Mouse (Mus musculus): Measurements from ENCODE around the gene Btn1a1. TPM values are rescaled to one million over a fixed set of nuclear protein-coding genes. Genes with fewer than 3 reads are reported as not detected.

Gene Btn1a1
- polyA plus RNA-seq (2012; rRNA removed) = 0.02 TPM in 2 replicates

DNA sequence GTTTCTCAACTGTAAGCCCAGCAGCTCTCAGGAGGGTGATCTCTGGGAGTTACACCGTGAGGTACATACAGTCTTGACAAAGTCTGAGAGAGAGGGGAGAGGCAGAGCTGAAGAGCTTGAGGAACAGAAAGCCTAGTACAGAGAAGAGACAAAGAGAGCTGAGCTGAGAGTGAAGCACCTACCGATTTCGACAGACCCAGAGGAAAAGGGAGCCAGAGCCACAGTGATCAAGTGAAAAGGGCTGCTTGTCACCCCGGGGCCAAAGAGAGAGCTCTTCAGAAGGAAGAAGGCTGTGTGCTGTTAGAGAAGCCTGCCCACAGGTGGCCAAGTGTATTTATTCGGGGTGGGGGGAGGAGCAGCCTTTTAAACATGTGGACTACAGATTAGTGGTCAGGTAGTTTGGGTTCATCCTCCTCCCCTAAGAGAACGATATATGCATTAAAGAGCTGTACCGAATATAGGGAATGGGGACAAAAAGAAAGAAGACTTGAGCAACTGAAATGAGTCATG is at the start of gene Btn1a1:
TSS of gene Btn1a1 (minus strand) at position 302 of the 510 bp plus-strand sequence.

DNA sequence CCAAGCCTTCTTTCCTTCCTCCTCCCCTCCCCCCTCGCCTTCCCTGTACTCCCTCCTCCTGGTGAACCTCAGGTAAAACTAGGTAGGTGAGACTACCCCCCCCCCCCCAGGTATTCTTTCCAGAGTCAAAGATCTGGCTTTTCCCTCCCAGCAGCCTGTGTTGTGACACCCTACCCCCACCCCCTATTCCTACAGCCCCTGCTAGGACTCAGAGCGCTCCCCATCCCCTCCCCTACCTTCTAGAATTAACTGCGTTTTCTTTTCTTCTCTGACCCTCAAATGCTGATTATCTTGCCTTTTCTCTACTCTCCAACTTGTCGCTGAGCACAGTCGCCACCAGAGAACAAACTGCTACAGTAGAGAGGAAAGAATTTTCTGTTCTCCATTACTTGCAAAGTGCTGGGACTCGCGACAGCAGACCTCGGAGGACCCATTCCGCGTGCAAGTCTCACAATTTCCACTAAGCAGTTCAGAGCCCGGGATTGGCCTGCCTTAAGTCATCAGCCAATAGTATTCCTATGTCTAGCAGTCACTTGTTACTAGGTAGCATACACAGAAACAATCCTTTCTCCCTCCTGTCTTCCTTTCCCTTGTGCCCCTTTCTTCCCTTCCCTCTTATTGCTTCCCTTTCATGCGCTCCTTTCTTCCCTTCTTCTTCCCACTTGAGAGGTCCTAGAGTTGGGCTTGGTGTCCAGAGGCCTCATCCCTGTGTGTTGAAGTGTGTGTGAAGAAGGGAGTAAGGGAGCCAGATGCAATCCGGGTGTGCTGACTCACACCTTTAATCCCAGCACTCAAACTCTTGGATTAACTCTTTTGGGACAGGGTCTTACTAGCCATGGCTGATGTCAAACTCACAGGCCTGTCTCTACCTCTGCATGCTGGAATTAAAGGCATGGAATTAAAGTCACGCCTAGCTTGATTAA is 23.0 kb upstream of the Btn1a1 start, which contains the start of gene Btn2a2:
TSS of gene Btn2a2 (minus strand) at position 458 of the 923 bp plus-strand sequence.

DNA sequence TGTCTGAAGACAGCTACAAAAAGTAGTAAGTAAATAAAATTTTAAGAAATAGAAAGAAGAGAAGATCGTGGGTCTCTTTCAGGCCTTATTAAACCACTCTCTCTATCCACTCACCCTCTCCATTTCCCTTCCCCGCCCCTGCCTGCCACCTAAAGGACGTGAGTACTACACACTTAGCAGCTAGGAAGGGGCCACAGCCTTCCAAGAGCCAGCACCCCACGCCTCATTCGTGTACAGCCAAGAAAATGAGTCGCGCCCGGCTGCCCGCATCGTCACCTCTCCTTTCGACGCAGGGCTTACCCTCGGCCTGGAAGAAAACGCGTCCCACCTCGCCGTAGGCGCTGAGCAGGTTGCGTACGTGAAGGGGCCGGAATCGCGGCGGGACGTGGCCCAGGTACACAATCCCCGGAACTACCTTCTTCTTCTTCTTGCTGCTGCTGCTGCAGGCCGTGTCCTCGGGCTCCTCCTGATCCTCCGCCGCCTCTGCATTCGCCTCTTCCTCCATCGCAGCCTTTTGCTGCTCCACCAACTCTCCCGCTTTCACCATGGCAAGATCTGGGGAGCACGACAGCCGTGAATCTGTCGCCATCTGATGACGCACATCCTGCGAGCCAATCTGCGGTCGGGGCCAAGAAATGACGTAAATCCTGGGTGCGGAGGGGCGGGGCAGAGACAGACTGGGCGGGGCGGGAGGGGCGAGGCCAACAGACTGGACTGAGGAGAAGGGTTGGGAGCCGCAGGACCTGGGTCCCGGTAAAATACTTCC is 42.2 kb downstream of the Btn1a1 start, which contains the start of gene Abt1:
TSS of gene Abt1 (minus strand) at position 581 of the 766 bp plus-strand sequence.

Other genes with a start within 250 kb of the Btn1a1 start
- gene Vmn1r222, start 230.0 kb downstream of the Btn1a1 start, polyA plus RNA-seq (2012; rRNA removed) = not detected in 2 replicates
- gene Vmn1r223, start 218.8 kb downstream of the Btn1a1 start, polyA plus RNA-seq (2012; rRNA removed) = not detected in 2 replicates
- gene Zfp322a, start 96.7 kb downstream of the Btn1a1 start, polyA plus RNA-seq (2012; rRNA removed) = 0.19 and 0.23 TPM in 2 replicates
- gene Abt1, start 42.0 kb downstream of the Btn1a1 start, polyA plus RNA-seq (2012; rRNA removed) = 0.47 and 0.56 TPM in 2 replicates
- not detected in 2 replicates for gene Btn2a2, start 23.0 kb upstream of the Btn1a1 start, polyA plus RNA-seq (2012; rRNA removed)
- 10.2 and 16.4 TPM in 2 replicates for gene Hist1h4h, start 65.1 kb upstream of the Btn1a1 start, polyA plus RNA-seq (2012; rRNA removed)
- gene Hist1h2af, start 68.0 kb upstream of the Btn1a1 start, polyA plus RNA-seq (2012; rRNA removed) = 126 and 148 TPM in 2 replicates
- gene Hist1h3g, start 69.5 kb upstream of the Btn1a1 start, polyA plus RNA-seq (2012; rRNA removed) = 15.8 and 18.3 TPM in 2 replicates
- gene Hist1h2bh, start 77.5 kb upstream of the Btn1a1 start, polyA plus RNA-seq (2012; rRNA removed) = 0.87 and 1.9 TPM in 2 replicates
- gene Hist1h3f, start 78.2 kb upstream of the Btn1a1 start, polyA plus RNA-seq (2012; rRNA removed) = 4.2 and 5.6 TPM in 2 replicates
- 2.2 and 2.4 TPM in 2 replicates for gene Hist1h4f, start 85.7 kb upstream of the Btn1a1 start, polyA plus RNA-seq (2012; rRNA removed)
- 0.04 and 0.10 TPM in 2 replicates for gene Hist1h1d, start 87.4 kb upstream of the Btn1a1 start, polyA plus RNA-seq (2012; rRNA removed)
- gene Hist1h3e, start 96.5 kb upstream of the Btn1a1 start, polyA plus RNA-seq (2012; rRNA removed) = 13.8 and 14.4 TPM in 2 replicates
- gene Hist1h2ae, start 105.3 kb upstream of the Btn1a1 start, polyA plus RNA-seq (2012; rRNA removed) = 3.3 and 7.8 TPM in 2 replicates
- gene Hist1h2bg, start 105.5 kb upstream of the Btn1a1 start, polyA plus RNA-seq (2012; rRNA removed) = 15.0 and 22.9 TPM in 2 replicates
- 5.2 and 7.1 TPM in 2 replicates for gene Hist1h2bf, start 108.3 kb upstream of the Btn1a1 start, polyA plus RNA-seq (2012; rRNA removed)
- gene Hist1h2ad, start 108.5 kb upstream of the Btn1a1 start, polyA plus RNA-seq (2012; rRNA removed) = 2.5 and 3.6 TPM in 2 replicates
- 5.2 and 6.2 TPM in 2 replicates for gene Hist1h3d, start 109.9 kb upstream of the Btn1a1 start, polyA plus RNA-seq (2012; rRNA removed)
- gene Hist1h4d, start 115.7 kb upstream of the Btn1a1 start, polyA plus RNA-seq (2012; rRNA removed) = 3.2 and 3.6 TPM in 2 replicates
- 1.1 TPM in 2 replicates for gene Hist1h2be, start 155.2 kb upstream of the Btn1a1 start, polyA plus RNA-seq (2012; rRNA removed)
- 0.74 and 1.3 TPM in 2 replicates for gene Hist1h1e, start 156.7 kb upstream of the Btn1a1 start, polyA plus RNA-seq (2012; rRNA removed)
- gene Hist1h2ac, start 218.0 kb upstream of the Btn1a1 start, polyA plus RNA-seq (2012; rRNA removed) = 0.47 and 0.76 TPM in 2 replicates
- gene Hist1h2bc, start 218.3 kb upstream of the Btn1a1 start, polyA plus RNA-seq (2012; rRNA removed) = 117 and 165 TPM in 2 replicates
- not detected in 2 replicates for gene Hist1h1t, start 229.9 kb upstream of the Btn1a1 start, polyA plus RNA-seq (2012; rRNA removed)
- 2.2 and 4.1 TPM in 2 replicates for gene Hist1h4c, start 232.6 kb upstream of the Btn1a1 start, polyA plus RNA-seq (2012; rRNA removed)
- 3.3 and 4.5 TPM in 2 replicates for gene Hfe, start 245.0 kb upstream of the Btn1a1 start, polyA plus RNA-seq (2012; rRNA removed)